In the genomic region with DNA sequence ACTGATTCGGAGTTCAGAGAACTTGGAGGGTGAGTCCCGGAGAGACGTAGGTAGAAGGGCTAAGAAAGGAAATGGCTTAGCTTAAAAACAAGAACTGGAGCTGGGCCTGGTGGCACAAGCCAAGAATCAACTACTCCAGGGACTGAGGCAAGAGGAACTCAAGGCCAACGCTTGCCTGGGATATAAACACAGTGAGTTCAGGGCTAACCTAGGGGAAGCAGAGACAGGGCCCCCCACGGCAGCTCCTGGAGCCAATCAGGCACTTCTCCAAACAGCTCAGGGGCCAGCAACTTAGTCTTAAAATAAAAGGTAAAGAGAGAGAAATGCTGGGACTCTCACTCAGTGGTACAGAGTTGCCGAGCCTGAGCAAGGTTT, we compare ENCODE assay signal across 13 mouse cellular contexts. TPM values are rescaled to one million over a fixed set of nuclear protein-coding genes. Genes with fewer than 3 reads are reported as not detected.
DNase-seq lines count a peak whose midpoint lies in the region; ATAC-seq and TF ChIP-seq lines count a peak whose summit lies in the region.
"Had no signal": no experiment of that assay in that cellular context is flagged by ENCODE, and none has a peak within 500 bp of the region (broad histone marks: within the 10 kb centered on the region; RNA-seq: fewer than 3 reads in every experiment).

No protein-coding gene starts in this region.

- H3K4me3 ChIP-seq in embryonic facial prominence, embryonic 14.5 days (ENCODE audit: low read depth, low read length): no peak overlapping the region
- H3K4me3 ChIP-seq in embryonic facial prominence, embryonic 10.5 days: no peak overlapping the region
- H3K4me3 ChIP-seq in limb, embryonic 13.5 days: no peak overlapping the region
- H3K4me3 ChIP-seq in limb, embryonic 10.5 days: no peak overlapping the region
- no peak overlapping the region for H3K4me3 ChIP-seq in intestine, postnatal 0 days (ENCODE audit: low read depth, low read length)
- H3K4me3 ChIP-seq in stomach, embryonic 15.5 days (replicated peaks): no peak overlapping the region
- no peak overlapping the region for H3K4me3 ChIP-seq in thymus, adult 2 months (ENCODE audit: control insufficient read depth, insufficient read depth, low read length)
- H3K4me3 ChIP-seq: hindbrain, embryonic 15.5 days; limb, embryonic 15.5 days had no signal

- no peak for ATAC-seq in embryonic facial prominence, embryonic 14.5 days (ENCODE audit: low read depth)
- ATAC-seq in limb, embryonic 13.5 days (ENCODE audit: low FRiP score, low read depth): no peak
- ATAC-seq in intestine, postnatal 0 days: no peak
- no peak for ATAC-seq in stomach, embryonic 15.5 days (ENCODE audit: insufficient read depth, low FRiP score, low read depth)

- no peak overlapping the region for H3K4me2 ChIP-seq in embryonic facial prominence, embryonic 14.5 days (ENCODE audit: low read depth, low read length)
- no peak overlapping the region for H3K4me2 ChIP-seq in limb, embryonic 13.5 days (replicated peaks)
- H3K4me2 ChIP-seq in intestine, postnatal 0 days (replicated peaks; ENCODE audit: low read depth): no peak overlapping the region
- H3K4me2 ChIP-seq in stomach, embryonic 15.5 days: no peak overlapping the region
- H3K4me2 ChIP-seq: hindbrain, embryonic 15.5 days; limb, embryonic 15.5 days had no signal

- no peak overlapping the region for H3K9ac ChIP-seq in embryonic facial prominence, embryonic 14.5 days (ENCODE audit: low read depth, low read length)
- no peak overlapping the region for H3K9ac ChIP-seq in limb, embryonic 13.5 days
- H3K9ac ChIP-seq in intestine, postnatal 0 days (ENCODE audit: low read depth, low read length): no peak overlapping the region
- no peak overlapping the region for H3K9ac ChIP-seq in stomach, embryonic 15.5 days
- H3K9ac ChIP-seq: hindbrain, embryonic 15.5 days; limb, embryonic 15.5 days had no signal

- 80% methylated on average over 6 of the region's 6 CpGs for WGBS in embryonic facial prominence, embryonic 14.5 days
- WGBS in embryonic facial prominence, embryonic 10.5 days: 90% methylated on average over 6 of the region's 6 CpGs
- 88% methylated on average over 6 of the region's 6 CpGs for WGBS in limb, embryonic 13.5 days
- WGBS in limb, embryonic 10.5 days: 90% methylated on average over 6 of the region's 6 CpGs
- WGBS in intestine, postnatal 0 days: 29% methylated on average over 6 of the region's 6 CpGs
- 68% methylated on average over 6 of the region's 6 CpGs for WGBS in stomach, embryonic 15.5 days
- 86% methylated on average over 6 of the region's 6 CpGs for WGBS in thymus, adult 2 months

- H3K4me1 ChIP-seq in embryonic facial prominence, embryonic 14.5 days (ENCODE audit: control insufficient read depth, insufficient read depth, low read length): peaks cover 3% of the 10 kb centered on the region; the same call in 1 of the 2 replicates
- peaks cover 21% of the 10 kb centered on the region for H3K4me1 ChIP-seq in embryonic facial prominence, embryonic 10.5 days
- H3K4me1 ChIP-seq in limb, embryonic 13.5 days: peaks cover 7% of the 10 kb centered on the region
- peaks cover 12% of the 10 kb centered on the region for H3K4me1 ChIP-seq in limb, embryonic 10.5 days
- H3K4me1 ChIP-seq in intestine, postnatal 0 days (replicated peaks; ENCODE audit: control insufficient read depth, insufficient read depth, low read length): peaks cover 5% of the 10 kb centered on the region
- peaks cover 15% of the 10 kb centered on the region for H3K4me1 ChIP-seq in stomach, embryonic 15.5 days
- H3K4me1 ChIP-seq in thymus, adult 2 months (replicated peaks; ENCODE audit: control insufficient read depth, insufficient read depth, low read length): peaks cover 6% of the 10 kb centered on the region

- no peak overlapping the region for H3K27ac ChIP-seq in embryonic facial prominence, embryonic 14.5 days (replicated peaks; ENCODE audit: low read depth, low read length)
- no peak overlapping the region for H3K27ac ChIP-seq in embryonic facial prominence, embryonic 10.5 days (replicated peaks)
- H3K27ac ChIP-seq in limb, embryonic 13.5 days: 0 out of 2 replicates have a peak overlapping the region, but pooled peaks have one; percentile 15
- no peak overlapping the region for H3K27ac ChIP-seq in limb, embryonic 10.5 days
- peak overlapping the region; percentile 87 for H3K27ac ChIP-seq in intestine, postnatal 0 days (ENCODE audit: low read depth, low read length)
- peak overlapping the region; percentile 79 for H3K27ac ChIP-seq in stomach, embryonic 15.5 days
- H3K27ac ChIP-seq in thymus, adult 2 months (ENCODE audit: control insufficient read depth, insufficient read depth, low read length): no peak overlapping the region
- H3K27ac ChIP-seq: hindbrain, embryonic 15.5 days; limb, embryonic 15.5 days; macrophage had no signal

- no peak for TF ChIP-seq POLR2A in thymus, adult 2 months (IDR thresholded peaks at IDR 0.05; ENCODE audit: control insufficient read depth, extremely low read depth, insufficient read depth, low read length, poor library complexity)

- H3K27me3 ChIP-seq in embryonic facial prominence, embryonic 14.5 days (replicated peaks; ENCODE audit: control insufficient read depth, insufficient read depth, low read length): no peaks in the 10 kb centered on the region
- H3K27me3 ChIP-seq in embryonic facial prominence, embryonic 10.5 days (replicated peaks; ENCODE audit: low read depth, poor library complexity, severe bottlenecking): no peaks in the 10 kb centered on the region; the same call in 1 of the 2 replicates
- H3K27me3 ChIP-seq in limb, embryonic 13.5 days: no peaks in the 10 kb centered on the region
- H3K27me3 ChIP-seq in limb, embryonic 10.5 days (ENCODE audit: low read depth, poor library complexity, severe bottlenecking): 0 out of 2 replicates have a peak, but pooled peaks cover 8% of the 10 kb centered on the region
- no peaks in the 10 kb centered on the region for H3K27me3 ChIP-seq in intestine, postnatal 0 days (replicated peaks; ENCODE audit: control insufficient read depth, insufficient read depth, low read length)
- H3K27me3 ChIP-seq in stomach, embryonic 15.5 days (replicated peaks): no peaks in the 10 kb centered on the region
- H3K27me3 ChIP-seq in thymus, adult 2 months (ENCODE audit: control insufficient read depth, insufficient read depth, low read length): no peaks in the 10 kb centered on the region
- H3K27me3 ChIP-seq: hindbrain, embryonic 15.5 days; limb, embryonic 15.5 days had no signal

- no peaks in the 10 kb centered on the region for H3K9me3 ChIP-seq in embryonic facial prominence, embryonic 14.5 days (ENCODE audit: control insufficient read depth, low read length)
- no peaks in the 10 kb centered on the region for H3K9me3 ChIP-seq in embryonic facial prominence, embryonic 10.5 days
- H3K9me3 ChIP-seq in limb, embryonic 13.5 days: no peaks in the 10 kb centered on the region
- no peaks in the 10 kb centered on the region for H3K9me3 ChIP-seq in limb, embryonic 10.5 days (replicated peaks)
- H3K9me3 ChIP-seq in intestine, postnatal 0 days (ENCODE audit: control insufficient read depth): no peaks in the 10 kb centered on the region
- no peaks in the 10 kb centered on the region for H3K9me3 ChIP-seq in stomach, embryonic 15.5 days
- H3K9me3 ChIP-seq: hindbrain, embryonic 15.5 days; limb, embryonic 15.5 days had no signal

- DNase-seq in embryonic facial prominence, embryonic 14.5 days (ENCODE audit: low spot score): peak; percentile 13
- DNase-seq in embryonic facial prominence, embryonic 10.5 days (ENCODE audit: low spot score): no peak
- no peak for DNase-seq in limb, embryonic 10.5 days (ENCODE audit: low spot score)
- no peak for DNase-seq in thymus, adult 2 months
- DNase-seq: cerebellum, adult 2 months; gastrocnemius, postnatal 36 days; midbrain, embryonic 14.5 days had no signal

- no peaks in the 10 kb centered on the region for H3K36me3 ChIP-seq in embryonic facial prominence, embryonic 14.5 days (ENCODE audit: control insufficient read depth, insufficient read depth, low read length)
- H3K36me3 ChIP-seq in embryonic facial prominence, embryonic 10.5 days (replicated peaks): no peaks in the 10 kb centered on the region
- no peaks in the 10 kb centered on the region for H3K36me3 ChIP-seq in limb, embryonic 13.5 days
- no peaks in the 10 kb centered on the region for H3K36me3 ChIP-seq in limb, embryonic 10.5 days
- peaks cover 26% of the 10 kb centered on the region for H3K36me3 ChIP-seq in intestine, postnatal 0 days (ENCODE audit: control insufficient read depth, insufficient read depth)
- H3K36me3 ChIP-seq in stomach, embryonic 15.5 days: no peaks in the 10 kb centered on the region
- H3K36me3 ChIP-seq in thymus, adult 2 months (ENCODE audit: control insufficient read depth, insufficient read depth, low read length): no peaks in the 10 kb centered on the region
- H3K36me3 ChIP-seq: hindbrain, embryonic 15.5 days; limb, embryonic 15.5 days had no signal

- no peak for TF ChIP-seq CTCF in intestine, postnatal 0 days (IDR thresholded peaks at IDR 0.05; ENCODE audit: low read depth)
- TF ChIP-seq CTCF in thymus, adult 2 months (IDR thresholded peaks at IDR 0.05; ENCODE audit: borderline replicate concordance, control insufficient read depth, extremely low read depth, insufficient read depth, low read length, poor library complexity): no peak

RNA-seq across cellular contexts. Expression of gene Pnpo, which starts 5.4 kb away (rescaled TPM):
- polyA plus RNA-seq in embryonic facial prominence, embryonic 14.5 days (2014; fragmentation: Nextera tagmentation; extraction: Ambion mirVana): 26.8 and 27.4 TPM in 2 replicates
- polyA plus RNA-seq in embryonic facial prominence, embryonic 10.5 days (2016; fragmentation: Nextera tagmentation; extraction: Ambion mirVana): 32.0 and 34.5 TPM in 2 replicates
- 21.2 and 25.0 TPM in 2 replicates for polyA plus RNA-seq in limb, embryonic 13.5 days (2015; fragmentation: Nextera tagmentation; extraction: Ambion mirVana)
- polyA plus RNA-seq in limb, embryonic 10.5 days (2016; fragmentation: Nextera tagmentation; extraction: Ambion mirVana): 31.3 and 33.0 TPM in 2 replicates
- polyA plus RNA-seq in intestine, postnatal 0 days (2015; fragmentation: Nextera tagmentation; extraction: Ambion mirVana): 145 and 158 TPM in 2 replicates
- 63.6 and 85.7 TPM in 2 replicates for polyA plus RNA-seq in stomach, embryonic 15.5 days (2015; fragmentation: Nextera tagmentation; extraction: Ambion mirVana)
- 22.5 and 25.7 TPM in 2 replicates for polyA plus RNA-seq in thymus, adult 2 months (2012; rRNA removed)

RNA-seq across cellular contexts. Expression of gene Prr15l, which starts 10.5 kb away (rescaled TPM):
- 3.1 and 4.7 TPM in 2 replicates for polyA plus RNA-seq in embryonic facial prominence, embryonic 14.5 days (2014; fragmentation: Nextera tagmentation; extraction: Ambion mirVana)
- polyA plus RNA-seq in embryonic facial prominence, embryonic 10.5 days (2016; fragmentation: Nextera tagmentation; extraction: Ambion mirVana): 1.1 and 2.3 TPM in 2 replicates
- 0.60 and 0.97 TPM in 2 replicates for polyA plus RNA-seq in limb, embryonic 13.5 days (2015; fragmentation: Nextera tagmentation; extraction: Ambion mirVana)
- 0.58 and 0.71 TPM in 2 replicates for polyA plus RNA-seq in limb, embryonic 10.5 days (2016; fragmentation: Nextera tagmentation; extraction: Ambion mirVana)
- polyA plus RNA-seq in intestine, postnatal 0 days (2015; fragmentation: Nextera tagmentation; extraction: Ambion mirVana): 138 and 141 TPM in 2 replicates
- polyA plus RNA-seq in stomach, embryonic 15.5 days (2015; fragmentation: Nextera tagmentation; extraction: Ambion mirVana): 55.2 and 65.6 TPM in 2 replicates
- polyA plus RNA-seq in thymus, adult 2 months (2012; rRNA removed): 0.98 and 1.3 TPM in 2 replicates
- polyA plus RNA-seq: cerebellum, adult 2 months; macrophage had no signal

RNA-seq across cellular contexts. Expression of gene Cdk5rap3, which starts 22.1 kb away (rescaled TPM):
- polyA plus RNA-seq in embryonic facial prominence, embryonic 14.5 days (2014; fragmentation: Nextera tagmentation; extraction: Ambion mirVana): 65.5 and 83.4 TPM in 2 replicates
- 90.1 and 99.9 TPM in 2 replicates for polyA plus RNA-seq in embryonic facial prominence, embryonic 10.5 days (2016; fragmentation: Nextera tagmentation; extraction: Ambion mirVana)
- polyA plus RNA-seq in limb, embryonic 13.5 days (2015; fragmentation: Nextera tagmentation; extraction: Ambion mirVana): 87.0 and 92.3 TPM in 2 replicates
- polyA plus RNA-seq in limb, embryonic 10.5 days (2016; fragmentation: Nextera tagmentation; extraction: Ambion mirVana): 85.3 and 90.0 TPM in 2 replicates
- 64.1 and 68.9 TPM in 2 replicates for polyA plus RNA-seq in intestine, postnatal 0 days (2015; fragmentation: Nextera tagmentation; extraction: Ambion mirVana)
- polyA plus RNA-seq in stomach, embryonic 15.5 days (2015; fragmentation: Nextera tagmentation; extraction: Ambion mirVana): 67.2 and 76.5 TPM in 2 replicates
- 94.2 and 95.5 TPM in 2 replicates for polyA plus RNA-seq in thymus, adult 2 months (2012; rRNA removed)

RNA-seq across cellular contexts. Expression of gene Sp2, which starts 44.3 kb away (rescaled TPM):
- polyA plus RNA-seq in embryonic facial prominence, embryonic 14.5 days (2014; fragmentation: Nextera tagmentation; extraction: Ambion mirVana): 15.2 and 16.2 TPM in 2 replicates
- polyA plus RNA-seq in embryonic facial prominence, embryonic 10.5 days (2016; fragmentation: Nextera tagmentation; extraction: Ambion mirVana): 27.9 and 30.3 TPM in 2 replicates
- 16.9 and 18.7 TPM in 2 replicates for polyA plus RNA-seq in limb, embryonic 13.5 days (2015; fragmentation: Nextera tagmentation; extraction: Ambion mirVana)
- 26.1 and 28.1 TPM in 2 replicates for polyA plus RNA-seq in limb, embryonic 10.5 days (2016; fragmentation: Nextera tagmentation; extraction: Ambion mirVana)
- 7.7 and 8.2 TPM in 2 replicates for polyA plus RNA-seq in intestine, postnatal 0 days (2015; fragmentation: Nextera tagmentation; extraction: Ambion mirVana)
- 12.7 and 13.5 TPM in 2 replicates for polyA plus RNA-seq in stomach, embryonic 15.5 days (2015; fragmentation: Nextera tagmentation; extraction: Ambion mirVana)
- polyA plus RNA-seq in thymus, adult 2 months (2012; rRNA removed): 46.6 and 63.0 TPM in 2 replicates

Comparison
In these comparisons a context has a peak if more than half of its experiments do, and no peak if none do; other contexts are left out.
1. H3K27ac ChIP-seq: peak in limb, embryonic 13.5 days (single experiment), intestine, postnatal 0 days (single experiment) and stomach, embryonic 15.5 days (single experiment); none in embryonic facial prominence, embryonic 14.5 days (single experiment), embryonic facial prominence, embryonic 10.5 days (single experiment), limb, embryonic 10.5 days (single experiment) and thymus, adult 2 months (single experiment).